Mouse (Mus musculus) liver, postnatal 0 days (tissue): Measurements from ENCODE around the gene Pik3cd. TPM values are rescaled to one million over a fixed set of nuclear protein-coding genes. Genes with fewer than 3 reads are reported as not detected.
A peak's percentile ranks its signal among the peaks of the same experiment; 100 is the strongest.

Experiments used
- ATAC-seq: fragments of 200-750 bp; cut with Nextera tagmentation; 2 replicates; pipeline ENCODE4 v1.8.0; 2017; ENCODE audit warnings: mild to moderate bottlenecking, moderate library complexity
- DNase-seq: peaks from one replicate; pipeline ENCODE4 v3.0.0-alpha.2; 2016
- H3K27ac ChIP-seq: fragments of 300-500 bp; sonication (generic); 2 replicates; pipeline ENCODE4 v1.5.1; 2014; ENCODE audit warnings: antibody characterized with exemption, moderate library complexity, mild to moderate bottlenecking, low read depth
- H3K27me3 ChIP-seq: fragments of 300-500 bp; sonication (generic); 2 replicates; pipeline ENCODE4 v1.6.1; 2014; ENCODE audit warnings: low read length, control low read depth, mixed read lengths; ENCODE audit not compliant: insufficient read depth
- H3K36me3 ChIP-seq: fragments of 300-500 bp; sonication (generic); replicated peaks from 2 replicates; pipeline ENCODE4 v1.6.1; 2014; ENCODE audit warnings: mild to moderate bottlenecking, control low read depth, low read length, moderate library complexity, mixed read lengths; ENCODE audit not compliant: insufficient read depth
- H3K4me1 ChIP-seq: fragments of 300-500 bp; sonication (generic); 2 replicates; pipeline ENCODE4 v1.6.1; 2014; ENCODE audit warnings: antibody characterized with exemption, mild to moderate bottlenecking, control low read depth; ENCODE audit not compliant: insufficient read depth
- H3K4me2 ChIP-seq: fragments of 300-500 bp; sonication (generic); 2 replicates; pipeline ENCODE4 v1.6.1; 2014; ENCODE audit warnings: low read depth, mild to moderate bottlenecking, low read length, moderate library complexity, mixed read lengths
- H3K4me3 ChIP-seq: fragments of 300-500 bp; sonication (generic); 2 replicates; pipeline ENCODE4 v1.5.1; 2014; ENCODE audit warnings: low read depth, low read length
- H3K9ac ChIP-seq: fragments of 300-500 bp; sonication (generic); replicated peaks from 2 replicates; pipeline ENCODE4 v1.6.1; 2014; ENCODE audit warnings: mild to moderate bottlenecking, moderate library complexity
- H3K9me3 ChIP-seq: fragments of 300-500 bp; sonication (generic); 2 replicates; pipeline ENCODE4 v1.6.1; 2016; ENCODE audit warnings: mild to moderate bottlenecking, control low read depth, low read length, mixed read lengths
- CTCF ChIP-seq: sonication (generic); IDR thresholded peaks from 2 replicates; pipeline ENCODE4 v1.5.1; 2016; ENCODE audit warnings: antibody characterized with exemption, low read depth
- EP300 ChIP-seq: IDR thresholded peaks from 2 replicates; pipeline ENCODE4 v1.6.1; 2016; ENCODE audit warnings: antibody characterized with exemption, low read depth, mild to moderate bottlenecking
- WGBS: fragments of 180-500 bp; shearing (Covaris S2); extraction: QIAGEN DNeasy Blood & Tissue Kit; methylation state at CpG from one replicate; pipeline ENCODE4 v1.1.7; 2014; ENCODE audit not compliant: insufficient replicate concordance; 5-methylcytosine and 5-hydroxymethylcytosine counted together
- polyA plus RNA-seq: library from polyadenylated mRNA; unstranded; fragments of >200 nt; fragmentation: Nextera tagmentation; extraction: Ambion mirVana; gene quantifications from 2 replicates; pipeline ENCODE4 v1.2.1, GENCODE M21; 2015

The Pik3cd gene
- polyA plus RNA-seq, 1 experiment from 2014 or later = 7.8 TPM

DNA sequence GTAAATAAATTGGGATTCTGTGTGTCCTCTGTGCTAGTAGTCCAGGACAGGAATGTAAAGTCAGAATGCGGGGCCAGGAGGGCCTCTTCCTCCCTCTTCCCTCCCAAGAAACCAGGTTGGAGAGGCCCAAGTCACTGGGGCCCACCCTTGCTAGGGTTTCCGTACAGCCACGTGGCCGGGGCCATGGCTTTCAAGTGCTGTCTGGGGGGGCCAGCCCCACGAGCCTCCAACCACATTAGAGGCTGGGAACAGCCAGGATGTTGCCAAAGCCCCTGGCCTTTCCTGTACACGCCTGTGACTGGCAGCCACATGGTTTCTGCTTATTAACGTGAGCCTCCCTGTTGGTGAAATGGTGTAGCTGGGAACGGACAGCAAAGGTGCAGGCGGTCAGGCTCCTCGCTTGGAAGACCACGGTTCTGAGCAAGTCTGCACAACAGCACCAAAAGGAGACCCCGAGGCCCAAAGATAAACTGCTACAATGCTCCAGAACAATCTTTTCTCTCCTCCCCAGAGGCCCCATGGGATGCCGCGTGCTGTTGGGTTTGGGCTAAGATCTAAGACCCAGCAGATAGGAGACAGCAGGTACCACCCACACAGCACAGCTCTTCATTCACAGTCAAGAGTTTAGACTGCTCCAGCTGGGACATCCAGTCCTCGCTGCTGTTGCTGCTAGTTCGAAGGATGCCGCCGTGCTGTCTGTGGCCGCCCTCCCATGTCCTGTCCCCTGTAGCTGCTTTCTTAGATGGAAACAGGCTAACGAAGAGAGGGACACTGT lies 54.2 kb downstream of the Pik3cd start:
- H3K27me3 ChIP-seq = no peaks in the 10 kb centered on the region
- H3K9ac ChIP-seq = no peak overlapping the region
- WGBS = 54% methylated on average over 20 of the region's 20 CpGs
- no peak for TF ChIP-seq EP300
- H3K4me3 ChIP-seq = no peak overlapping the region
- H3K4me2 ChIP-seq = peak overlapping the region; percentile 6; the same call in 1 of the 2 replicates
- H3K36me3 ChIP-seq = peaks cover 25% of the 10 kb centered on the region; the same call in 1 of the 2 replicates
- H3K4me1 ChIP-seq = peaks cover 4% of the 10 kb centered on the region; the same call in 1 of the 2 replicates
- no peak overlapping the region; the same call in 1 of the 2 replicates for H3K27ac ChIP-seq
- H3K9me3 ChIP-seq = no peaks in the 10 kb centered on the region
- DNase-seq (peak; percentile 55), ATAC-seq (no peak; the same call in 1 of the 2 replicates)

DNA sequence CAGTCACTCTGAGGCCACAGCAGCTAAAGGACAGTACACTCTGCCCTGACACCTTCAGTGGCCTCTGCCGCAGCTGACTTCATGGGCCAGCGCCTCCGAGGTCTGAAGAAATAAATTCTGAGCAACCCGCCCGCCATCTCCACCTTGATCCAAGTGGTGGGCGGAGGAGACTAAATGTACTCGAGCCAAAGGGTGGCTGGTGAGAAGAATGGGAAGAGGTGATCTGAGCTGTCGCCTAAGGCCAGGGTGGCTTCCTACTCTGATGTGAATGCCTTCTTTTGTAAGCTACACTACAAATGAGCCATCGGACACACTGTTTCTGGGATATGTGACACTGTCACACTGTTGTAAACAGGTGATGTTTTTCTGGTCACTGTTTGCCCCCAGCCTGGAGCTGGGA lies 56.6 kb downstream of the Pik3cd start:
- TF ChIP-seq EP300 = no peak
- no peak for TF ChIP-seq CTCF
- Histone ChIP-seq H3K36me3 (peaks cover 6% of the 10 kb centered on the region; the same call in 1 of the 2 replicates), H3K4me1 (peaks cover 4% of the 10 kb centered on the region; the same call in 1 of the 2 replicates), H3K4me3 (no peak overlapping the region), H3K9ac (no peak overlapping the region), H3K9me3 (no peaks in the 10 kb centered on the region), H3K4me2 (no peak overlapping the region), H3K27ac (no peak overlapping the region), H3K27me3 (no peaks in the 10 kb centered on the region)
- ATAC-seq = no peak
- WGBS = 84% methylated on average over 9 of the region's 9 CpGs
- DNase-seq = no peak

- no peak overlapping the region for H3K4me3 ChIP-seq
- no peak overlapping the region for H3K9ac ChIP-seq
- H3K4me1 ChIP-seq = no peaks in the 10 kb centered on the region
- no peak for ATAC-seq
- no peaks in the 10 kb centered on the region for H3K27me3 ChIP-seq
- no peak overlapping the region for H3K27ac ChIP-seq
- no peak for DNase-seq
- no peaks in the 10 kb centered on the region for H3K36me3 ChIP-seq
- no peak overlapping the region for H3K4me2 ChIP-seq
- H3K9me3 ChIP-seq = no peaks in the 10 kb centered on the region
- 72% methylated on average over 5 of the region's 5 CpGs for WGBS
- TF ChIP-seq EP300 (no peak), CTCF (no peak)
Measured at GRCm38 (mm10) chr4:149641956-149642355, 60.4 kb downstream of the Pik3cd start.

DNA sequence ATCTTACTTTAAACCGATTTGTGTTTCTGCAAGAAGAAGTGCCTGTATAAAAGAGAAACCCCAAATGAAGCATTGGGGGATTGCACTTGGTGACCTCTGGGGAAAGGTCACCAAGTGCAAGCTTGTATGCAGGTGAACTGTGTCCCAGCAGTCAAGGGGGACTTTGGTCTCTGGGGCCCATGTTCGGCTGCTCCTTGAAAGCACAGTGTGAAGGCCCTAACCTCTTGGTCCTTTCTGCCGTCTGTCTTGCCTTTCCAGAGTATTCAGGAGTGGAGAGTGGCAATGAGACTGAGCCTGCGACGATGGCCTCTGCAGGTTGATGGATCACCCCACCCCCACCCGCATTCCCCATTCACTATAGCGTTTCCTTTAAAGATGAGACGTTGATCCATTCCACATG lies 61.0 kb downstream of the Pik3cd start:
- no peak overlapping the region for H3K4me3 ChIP-seq
- WGBS = 53% methylated on average over 8 of the region's 8 CpGs
- H3K27me3 ChIP-seq = no peaks in the 10 kb centered on the region
- H3K4me2 ChIP-seq = no peak overlapping the region
- no peak for DNase-seq
- no peaks in the 10 kb centered on the region for H3K4me1 ChIP-seq
- H3K27ac ChIP-seq = no peak overlapping the region
- no peaks in the 10 kb centered on the region for H3K36me3 ChIP-seq
- H3K9ac ChIP-seq = no peak overlapping the region
- no peak for ATAC-seq
- H3K9me3 ChIP-seq = no peaks in the 10 kb centered on the region
- TF ChIP-seq CTCF (no peak), EP300 (no peak)

GRCm38 (mm10) chr4:149640831-149641230 lies 61.5 kb downstream of the Pik3cd start:
- Histone ChIP-seq H3K9me3 (no peaks in the 10 kb centered on the region), H3K4me3 (no peak overlapping the region), H3K27me3 (no peaks in the 10 kb centered on the region), H3K4me2 (no peak overlapping the region), H3K4me1 (no peaks in the 10 kb centered on the region; the same call in 1 of the 2 replicates), H3K27ac (no peak overlapping the region), H3K9ac (no peak overlapping the region), H3K36me3 (no peaks in the 10 kb centered on the region)
- DNase-seq (no peak), ATAC-seq (no peak)
- TF ChIP-seq EP300 = no peak
- TF ChIP-seq CTCF = no peak
- WGBS = 72% methylated on average over 9 of the region's 9 CpGs

GRCm38 (mm10) chr4:149637942-149638341 lies 64.4 kb downstream of the Pik3cd start:
- no peaks in the 10 kb centered on the region for H3K9me3 ChIP-seq
- no peak overlapping the region for H3K9ac ChIP-seq
- ATAC-seq (no peak), DNase-seq (no peak)
- WGBS = 65% methylated on average over 7 of the region's 7 CpGs
- H3K4me1 ChIP-seq = no peaks in the 10 kb centered on the region; the same call in 1 of the 2 replicates
- no peak overlapping the region for H3K4me2 ChIP-seq
- TF ChIP-seq CTCF (no peak), EP300 (no peak)
- no peaks in the 10 kb centered on the region for H3K27me3 ChIP-seq
- H3K36me3 ChIP-seq = 0 out of 2 replicates have a peak, but pooled peaks cover 2% of the 10 kb centered on the region
- H3K27ac ChIP-seq = no peak overlapping the region
- H3K4me3 ChIP-seq = no peak overlapping the region
